Mouse (Mus musculus): ENCODE data around the gene Smcp.

Gene Smcp

GRCm38 (mm10) chr3:92588858-92589257, at the start of gene Smcp:
Gene Smcp, minus strand, starts transcription at chr3:92588997.
- no peak for DNase-seq (ENCODE audit: low spot score in 2 of 2)

GRCm38 (mm10) chr3:92638653-92638991, 49.8 kb upstream of the Smcp start:
- no peak for DNase-seq (ENCODE audit: low spot score in 2 of 2)

GRCm38 (mm10) chr3:92637745-92638652, 49.2 kb upstream of the Smcp start:
- DNase-seq (ENCODE audit: low spot score in 2 of 2) = no peak

- no peak for DNase-seq (ENCODE audit: low spot score in 2 of 2)
Measured at GRCm38 (mm10) chr3:92621560-92621959, 32.8 kb upstream of the Smcp start, which contains the start of gene Lce6a. Gene Lce6a, minus strand, starts transcription at chr3:92621660.

- no peak for DNase-seq (ENCODE audit: low spot score in 2 of 2)
Measured at GRCm38 (mm10) chr3:92609804-92610203, 21.0 kb upstream of the Smcp start.

- DNase-seq (ENCODE audit: low spot score in 2 of 2) = no peak
Measured at GRCm38 (mm10) chr3:92607392-92607791, 18.6 kb upstream of the Smcp start, which contains the start of gene 2210017I01Rik. Gene 2210017I01Rik, minus strand, starts transcription at chr3:92607492.

GRCm38 (mm10) chr3:92602169-92602568, 13.4 kb upstream of the Smcp start:
- no peak for DNase-seq (ENCODE audit: low spot score in 2 of 2)

GRCm38 (mm10) chr3:92600456-92600855, 11.7 kb upstream of the Smcp start:
- no peak for DNase-seq (ENCODE audit: low spot score in 2 of 2)

- no peak for DNase-seq (ENCODE audit: low spot score in 2 of 2)
Measured at GRCm38 (mm10) chr3:92599973-92600372, 11.2 kb upstream of the Smcp start.

- no peak for DNase-seq (ENCODE audit: low spot score in 2 of 2)
Measured at GRCm38 (mm10) chr3:92598429-92598828, 9.6 kb upstream of the Smcp start.

- no peak for DNase-seq (ENCODE audit: low spot score in 2 of 2)
Measured at GRCm38 (mm10) chr3:92587190-92587589, 1.6 kb downstream of the Smcp start.

- no peak for DNase-seq (ENCODE audit: low spot score in 2 of 2)
Measured at GRCm38 (mm10) chr3:92585055-92585454, 3.7 kb downstream of the Smcp start.

GRCm38 (mm10) chr3:92583164-92583826, 5.5 kb downstream of the Smcp start:
- no peak for DNase-seq (ENCODE audit: low spot score in 2 of 2)

GRCm38 (mm10) chr3:92579508-92579907, 9.3 kb downstream of the Smcp start:
- no peak for DNase-seq (ENCODE audit: low spot score in 2 of 2)

GRCm38 (mm10) chr3:92578652-92579413, 10.0 kb downstream of the Smcp start:
- no peak for DNase-seq (ENCODE audit: low spot score in 2 of 2)

- DNase-seq (ENCODE audit: low spot score in 2 of 2) = no peak
Measured at GRCm38 (mm10) chr3:92573449-92574041, 15.3 kb downstream of the Smcp start, which contains the start of gene Ivl. Gene Ivl, minus strand, starts transcription at chr3:92573735.

GRCm38 (mm10) chr3:92572514-92573155, 16.2 kb downstream of the Smcp start:
- DNase-seq (ENCODE audit: low spot score in 2 of 2) = no peak

GRCm38 (mm10) chr3:92568752-92569151, 20.0 kb downstream of the Smcp start:
- DNase-seq (ENCODE audit: low spot score in 2 of 2) = no peak

- DNase-seq (ENCODE audit: low spot score in 2 of 2) = no peak
Measured at GRCm38 (mm10) chr3:92565418-92565817, 23.4 kb downstream of the Smcp start.

GRCm38 (mm10) chr3:92534411-92534810, 54.4 kb downstream of the Smcp start, which contains the start of gene 2310046K23Rik:
Gene 2310046K23Rik, minus strand, starts transcription at chr3:92534511.
- DNase-seq (ENCODE audit: low spot score in 2 of 2) = no peak
